Comparison of ENCODE assay signal across 9 mouse cellular contexts in the genomic region with DNA sequence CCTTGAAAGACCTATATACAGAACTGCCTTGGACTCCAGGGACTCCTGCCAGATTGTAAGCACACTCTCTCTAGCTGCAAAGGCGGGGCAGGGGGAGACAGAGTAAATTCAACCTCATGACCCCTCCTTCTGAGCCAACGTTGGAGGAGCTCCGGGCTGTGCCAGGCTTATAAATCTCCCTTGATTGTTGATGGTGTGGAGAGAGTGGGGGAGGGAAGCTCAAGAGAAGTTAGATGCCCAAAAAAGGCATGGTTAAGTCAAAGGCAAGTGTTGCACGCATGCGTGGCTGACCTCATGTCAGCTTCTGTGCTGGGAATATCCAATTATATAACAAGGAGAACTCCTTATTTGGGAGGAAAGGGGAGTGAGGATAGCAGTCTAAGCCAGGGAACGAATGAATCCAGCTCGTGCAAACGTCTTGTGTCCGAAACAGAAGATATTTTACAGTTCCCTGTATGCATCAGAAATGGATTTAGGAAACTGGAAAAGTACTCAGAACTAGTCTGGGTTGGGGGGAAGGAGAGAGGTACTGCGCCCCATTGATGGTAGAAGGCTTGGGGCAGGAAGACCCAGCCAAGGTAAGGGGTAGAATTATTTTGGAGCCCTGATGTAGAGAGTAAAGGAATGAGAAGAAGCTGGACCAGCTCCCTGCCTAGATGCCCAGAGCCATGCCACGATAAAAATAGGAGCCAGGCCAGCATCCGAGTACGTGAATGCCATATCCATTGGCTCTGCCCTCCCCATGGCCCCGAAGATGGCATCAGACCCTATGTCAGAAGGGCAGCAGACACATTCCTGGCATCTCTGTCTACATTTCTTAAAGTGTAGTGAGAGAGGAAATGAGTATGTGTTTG. TPM values are rescaled to one million over a fixed set of nuclear protein-coding genes. Genes with fewer than 3 reads are reported as not detected.
DNase-seq lines count a peak whose midpoint lies in the region; ATAC-seq lines count a peak whose summit lies in the region.
"Had no signal": no experiment of that assay in that cellular context is flagged by ENCODE, and none has a peak within 500 bp of the region (broad histone marks: within the 10 kb centered on the region; RNA-seq: fewer than 3 reads in every experiment).

No protein-coding gene starts in this region.

- H3K9ac ChIP-seq in forebrain, embryonic 14.5 days (ENCODE audit: low read length), result no peak overlapping the region

- intact Hi-C loops in heart, postnatal 36 days (cut with DNase I), result no loop called here

- peak; percentile 21 for DNase-seq in ovary, adult 18-20 months (ENCODE audit: low spot score)
- no peak for DNase-seq in ovary, postnatal 10 days (ENCODE audit: low spot score)
- DNase-seq in heart, postnatal 36 days, result peak; percentile 41 to 47
- peak; percentile 82 to 87 for DNase-seq in lung, adult 18-20 months
- peak; percentile 11 for DNase-seq in yolk sac, embryonic 10.5 days (ENCODE audit: low spot score)
- no peak for DNase-seq in midbrain, embryonic 10.5 days (ENCODE audit: low spot score)
- no peak for DNase-seq in forebrain, embryonic 14.5 days (ENCODE audit: low spot score)
- no peak for DNase-seq in cerebellum, adult 9-11 months

- no peaks in the 10 kb centered on the region for H3K27me3 ChIP-seq in midbrain, embryonic 10.5 days (ENCODE audit: low read depth, poor library complexity, severe bottlenecking)
- H3K27me3 ChIP-seq in forebrain, embryonic 14.5 days (replicated peaks; ENCODE audit: control insufficient read depth, insufficient read depth, low read length), result no peaks in the 10 kb centered on the region

- H3K36me3 ChIP-seq in midbrain, embryonic 10.5 days, result peaks cover 84% of the 10 kb centered on the region
- peaks cover 75% of the 10 kb centered on the region for H3K36me3 ChIP-seq in forebrain, embryonic 14.5 days (ENCODE audit: control insufficient read depth, insufficient read depth, low read length)

- H3K9me3 ChIP-seq in midbrain, embryonic 10.5 days (replicated peaks), result no peaks in the 10 kb centered on the region
- no peaks in the 10 kb centered on the region for H3K9me3 ChIP-seq in forebrain, embryonic 14.5 days (replicated peaks; ENCODE audit: control insufficient read depth, low read length)

- no peak overlapping the region for H3K4me2 ChIP-seq in forebrain, embryonic 14.5 days (ENCODE audit: low read length)

- no peak for ATAC-seq in forebrain, embryonic 14.5 days
- ATAC-seq: hindbrain, postnatal 0 days had no signal

- H3K4me1 ChIP-seq in midbrain, embryonic 10.5 days, result peaks cover 13% of the 10 kb centered on the region
- H3K4me1 ChIP-seq in forebrain, embryonic 14.5 days (ENCODE audit: control insufficient read depth, insufficient read depth, low read length), result no peaks in the 10 kb centered on the region

- WGBS in midbrain, embryonic 10.5 days, result 90% methylated on average over 14 of the region's 14 CpGs
- WGBS in forebrain, embryonic 14.5 days, result 93% methylated on average over 14 of the region's 14 CpGs

- no peak overlapping the region for H3K27ac ChIP-seq in midbrain, embryonic 10.5 days (replicated peaks)
- no peak overlapping the region for H3K27ac ChIP-seq in forebrain, embryonic 14.5 days (ENCODE audit: low read depth, low read length)
- H3K27ac ChIP-seq: hindbrain, postnatal 0 days had no signal

- no peak overlapping the region for H3K4me3 ChIP-seq in midbrain, embryonic 10.5 days
- no peak overlapping the region for H3K4me3 ChIP-seq in forebrain, embryonic 14.5 days (ENCODE audit: low read depth, low read length)

RNA-seq across cellular contexts. Expression of gene Snx19, which starts 18.6 kb away (rescaled TPM):
- total RNA-seq in heart, postnatal 36 days (2021), result 10 to 100 TPM; 23.5 to 24.2 TPM
- 21.7 and 25.1 TPM in 2 replicates for polyA plus RNA-seq in midbrain, embryonic 10.5 days (2016; fragmentation: Nextera tagmentation; extraction: Ambion mirVana)
- 16.3 and 19.5 TPM in 2 replicates for polyA plus RNA-seq in forebrain, embryonic 14.5 days (2014; fragmentation: Nextera tagmentation; extraction: Ambion mirVana)

Comparison
In these comparisons a context has a peak if more than half of its experiments do, and no peak if none do; other contexts are left out.
1. DNase-seq: peak in ovary, adult 18-20 months (single experiment), heart, postnatal 36 days (2 of 2), lung, adult 18-20 months (2 of 2) and yolk sac, embryonic 10.5 days (single experiment); none in ovary, postnatal 10 days (single experiment), midbrain, embryonic 10.5 days (single experiment), forebrain, embryonic 14.5 days (single experiment) and cerebellum, adult 9-11 months (single experiment).